In genomic region chr5:30666391-30667195, GRCm38 (mm10) we compare ENCODE assay signal across 1 mouse cellular context.
A peak's percentile ranks its signal among the peaks of the same experiment; 100 is the strongest.
TF ChIP-seq lines count a peak whose summit lies in the region.

Gene Cenpa, plus strand, starts transcription at chr5:30666777.

TF ChIP-seq in CH12.LX, 34 proteins besides CTCF, POLR2A, EP300 and RAD21 (continued from another document):
- peak; percentile 81 for TF ChIP-seq ZMIZ1 (IDR thresholded peaks at IDR 0.05; ENCODE audit: low read depth, low read length)
- TF ChIP-seq ZNF384 (IDR thresholded peaks at IDR 0.05; ENCODE audit: low read depth, low read length): no peak
- TF ChIP-seq SIN3A (IDR thresholded peaks at IDR 0.05; ENCODE audit: low read length): peak; percentile 70
- TF ChIP-seq IRF4 (IDR thresholded peaks at IDR 0.05; ENCODE audit: low read depth, low read length): peak; percentile 65
- peak; percentile 55; the same call in 1 of the 2 replicates for TF ChIP-seq TCF12 (IDR thresholded peaks at IDR 0.05; ENCODE audit: low read depth, low read length)
- no peak for TF ChIP-seq USF2 (conservative IDR thresholded peaks at IDR 0.05; ENCODE audit: low read depth, low read length)
- TF ChIP-seq CHD2 (IDR thresholded peaks at IDR 0.05; ENCODE audit: low read length): peak; percentile 87
- TF ChIP-seq USF1 (IDR thresholded peaks at IDR 0.05; ENCODE audit: low read depth, low read length): no peak
- no peak; the same call in 1 of the 2 replicates for TF ChIP-seq MYC (IDR thresholded peaks at IDR 0.05; ENCODE audit: low read depth, low read length)
- TF ChIP-seq MAX (IDR thresholded peaks at IDR 0.05; ENCODE audit: low read length): no peak; the same call in 1 of the 2 replicates
- TF ChIP-seq KAT2A (IDR thresholded peaks at IDR 0.05; ENCODE audit: insufficient replicate concordance, low read length): 0 out of 2 replicates have a peak, but pooled peaks have one; percentile 48
